Mouse (Mus musculus) intestine, embryonic 14.5 days (tissue): ENCODE results near the gene Ncoa3. TPM values are rescaled to one million over a fixed set of nuclear protein-coding genes. Genes with fewer than 3 reads are reported as not detected.

Experiments
- ATAC-seq: fragments of 200-750 bp; cut with Nextera tagmentation; replicated peaks from 2 replicates; pipeline ENCODE4 v1.8.0; 2017; ENCODE audit warnings: low read depth, moderate number of reproducible peaks, moderate TSS enrichment, moderate library complexity; ENCODE audit not compliant: low FRiP score, low TSS enrichment
- DNase-seq: peaks from one replicate; pipeline ENCODE4 v3.0.0-alpha.2; 2018; ENCODE audit warnings: low spot score
- H3K27ac ChIP-seq: fragments of 300-500 bp; sonication (generic); 2 replicates; pipeline ENCODE4 v1.5.1; 2014; ENCODE audit warnings: low read depth, mild to moderate bottlenecking, control low read depth
- H3K27me3 ChIP-seq: fragments of 300-500 bp; sonication (generic); replicated peaks from 2 replicates; pipeline ENCODE4 v1.6.1; 2014; ENCODE audit warnings: low read length, control low read depth; ENCODE audit not compliant: control insufficient read depth, insufficient read depth
- H3K36me3 ChIP-seq: fragments of 300-500 bp; sonication (generic); 2 replicates; pipeline ENCODE4 v1.6.1; 2014; ENCODE audit warnings: low read length, control low read depth; ENCODE audit not compliant: control insufficient read depth, insufficient read depth
- H3K4me1 ChIP-seq: fragments of 300-500 bp; sonication (generic); replicated peaks from 2 replicates; pipeline ENCODE4 v1.6.1; 2014; ENCODE audit warnings: low read length, control low read depth, mixed read lengths; ENCODE audit not compliant: control insufficient read depth, insufficient read depth
- H3K4me2 ChIP-seq: fragments of 300-500 bp; sonication (generic); 2 replicates; pipeline ENCODE4 v1.6.1; 2014; ENCODE audit warnings: low read length
- H3K4me3 ChIP-seq: fragments of 300-500 bp; sonication (generic); 2 replicates; pipeline ENCODE4 v1.5.1; 2014; ENCODE audit warnings: low read depth, low read length, control low read depth, mixed read lengths
- H3K9ac ChIP-seq: fragments of 300-500 bp; sonication (generic); 2 replicates; pipeline ENCODE4 v1.6.1; 2014; ENCODE audit warnings: mild to moderate bottlenecking, low read length
- H3K9me3 ChIP-seq: fragments of 300-500 bp; sonication (generic); 2 replicates; pipeline ENCODE4 v1.6.1; 2016; ENCODE audit warnings: low read length, control low read depth; ENCODE audit not compliant: control insufficient read depth
- WGBS: fragments of 180-500 bp; shearing (Covaris S2); extraction: QIAGEN DNeasy Blood & Tissue Kit; methylation state at CpG from one replicate; pipeline ENCODE4 v1.1.7; 2014; 5-methylcytosine and 5-hydroxymethylcytosine counted together
- polyA plus RNA-seq: library from polyadenylated mRNA; unstranded; fragments of >200 nt; fragmentation: Nextera tagmentation; extraction: Ambion mirVana; gene quantifications from 2 replicates; pipeline ENCODE4 v1.2.1, GENCODE M21; 2014

The Ncoa3 gene
- polyA plus RNA-seq, 1 experiment from 2014 or later, result 15.9 TPM

GRCm38 (mm10) chr2:166002429-166002828, 10.0 kb downstream of the Ncoa3 start:
- no peak overlapping the region for H3K4me3 ChIP-seq
- H3K27me3 ChIP-seq, result no peaks in the 10 kb centered on the region
- no peak overlapping the region for H3K4me2 ChIP-seq
- 61% methylated on average over 4 of the region's 4 CpGs for WGBS
- ATAC-seq, result no peak
- no peak overlapping the region for H3K27ac ChIP-seq
- no peak overlapping the region for H3K9ac ChIP-seq
- peaks cover 34% of the 10 kb centered on the region; the same call in 1 of the 2 replicates for H3K4me1 ChIP-seq
- no peaks in the 10 kb centered on the region for H3K9me3 ChIP-seq
- no peaks in the 10 kb centered on the region for H3K36me3 ChIP-seq
- no peak for DNase-seq

DNA sequence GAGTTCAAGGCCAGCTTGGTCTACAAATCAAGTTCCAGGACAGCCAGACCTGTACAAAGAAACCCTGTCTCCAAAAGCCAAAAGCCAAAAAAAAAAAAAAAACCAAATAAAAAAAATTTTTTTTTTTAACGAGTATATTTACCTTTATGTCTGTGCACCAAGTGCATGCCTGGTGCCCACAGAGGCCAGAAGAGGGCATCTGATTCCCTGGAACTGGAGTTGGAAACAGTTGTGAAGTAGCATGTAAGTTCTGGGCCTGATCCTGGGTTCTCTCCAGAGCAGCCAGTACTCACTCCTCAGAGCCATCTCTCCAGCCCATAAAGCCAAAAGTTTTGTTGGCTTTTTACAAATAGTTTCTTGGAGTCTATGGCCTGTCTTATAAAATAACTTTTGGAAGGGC, 10.6 kb downstream of the Ncoa3 start:
- H3K4me2 ChIP-seq, result no peak overlapping the region
- no peak overlapping the region for H3K9ac ChIP-seq
- ATAC-seq (no peak), DNase-seq (no peak)
- H3K27ac ChIP-seq, result no peak overlapping the region
- peaks cover 34% of the 10 kb centered on the region; the same call in 1 of the 2 replicates for H3K4me1 ChIP-seq
- no peaks in the 10 kb centered on the region for H3K27me3 ChIP-seq
- H3K36me3 ChIP-seq, result no peaks in the 10 kb centered on the region
- H3K4me3 ChIP-seq, result no peak overlapping the region
- 56% methylated on average over 1 of the region's 1 CpGs for WGBS
- H3K9me3 ChIP-seq, result no peaks in the 10 kb centered on the region

GRCm38 (mm10) chr2:166007046-166007445, 14.6 kb downstream of the Ncoa3 start:
- ATAC-seq (0 out of 2 replicates have a peak, but pooled peaks have one; percentile 36), DNase-seq (no peak)
- no peaks in the 10 kb centered on the region for H3K27me3 ChIP-seq
- no peaks in the 10 kb centered on the region for H3K36me3 ChIP-seq
- H3K27ac ChIP-seq, result no peak overlapping the region
- H3K9ac ChIP-seq, result no peak overlapping the region
- 74% methylated on average over 6 of the region's 6 CpGs for WGBS
- no peak overlapping the region for H3K4me2 ChIP-seq
- H3K4me3 ChIP-seq, result no peak overlapping the region
- peaks cover 28% of the 10 kb centered on the region for H3K4me1 ChIP-seq
- H3K9me3 ChIP-seq, result no peaks in the 10 kb centered on the region

- H3K27ac ChIP-seq, result no peak overlapping the region
- no peak overlapping the region for H3K9ac ChIP-seq
- no peak for DNase-seq
- no peak for ATAC-seq
- peaks cover 31% of the 10 kb centered on the region for H3K4me1 ChIP-seq
- H3K36me3 ChIP-seq, result no peaks in the 10 kb centered on the region
- WGBS, result 57% methylated on average over 8 of the region's 8 CpGs
- H3K27me3 ChIP-seq, result no peaks in the 10 kb centered on the region
- no peak overlapping the region for H3K4me3 ChIP-seq
- no peak overlapping the region for H3K4me2 ChIP-seq
- H3K9me3 ChIP-seq, result no peaks in the 10 kb centered on the region
Measured at GRCm38 (mm10) chr2:166008558-166009392, 16.3 kb downstream of the Ncoa3 start.

- no peaks in the 10 kb centered on the region for H3K9me3 ChIP-seq
- H3K27me3 ChIP-seq, result no peaks in the 10 kb centered on the region
- no peak overlapping the region for H3K4me2 ChIP-seq
- H3K36me3 ChIP-seq, result no peaks in the 10 kb centered on the region
- H3K27ac ChIP-seq, result no peak overlapping the region
- DNase-seq, result no peak
- H3K4me3 ChIP-seq, result no peak overlapping the region
- no peak overlapping the region for H3K9ac ChIP-seq
- WGBS, result 79% methylated on average over 3 of the region's 3 CpGs
- peaks cover 31% of the 10 kb centered on the region for H3K4me1 ChIP-seq
- ATAC-seq, result no peak
Measured at GRCm38 (mm10) chr2:166009393-166009947, 17.0 kb downstream of the Ncoa3 start.

- ATAC-seq (no peak), DNase-seq (no peak)
- Histone ChIP-seq H3K27me3 (no peaks in the 10 kb centered on the region), H3K9me3 (no peaks in the 10 kb centered on the region), H3K36me3 (no peaks in the 10 kb centered on the region), H3K27ac (no peak overlapping the region), H3K4me3 (no peak overlapping the region), H3K4me2 (no peak overlapping the region), H3K4me1 (peaks cover 31% of the 10 kb centered on the region), H3K9ac (no peak overlapping the region)
- WGBS, result 61% methylated on average over 12 of the region's 12 CpGs
Measured at GRCm38 (mm10) chr2:166010321-166010720, 17.9 kb downstream of the Ncoa3 start.

DNA sequence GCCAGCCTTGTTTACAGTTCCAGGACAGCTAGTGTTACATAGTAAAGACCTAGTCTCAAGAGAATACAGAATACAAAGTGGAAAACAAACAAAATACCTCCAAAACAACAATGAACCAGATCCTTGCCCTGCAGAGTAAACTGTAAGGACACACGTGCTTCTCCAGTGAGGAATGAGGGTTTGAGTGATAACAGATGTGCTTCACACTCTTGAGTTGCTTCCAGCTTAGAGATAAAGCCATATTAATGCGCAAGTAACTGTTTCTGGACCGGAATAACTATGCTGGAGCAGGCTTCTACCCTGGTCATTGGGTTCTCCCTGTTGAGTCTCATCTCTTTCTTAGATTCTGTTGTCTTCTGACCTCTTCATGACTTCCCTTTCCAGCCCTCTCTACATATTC, 19.0 kb downstream of the Ncoa3 start:
- Histone ChIP-seq H3K27me3 (no peaks in the 10 kb centered on the region), H3K4me1 (peaks cover 31% of the 10 kb centered on the region), H3K36me3 (no peaks in the 10 kb centered on the region), H3K27ac (0 out of 2 replicates have a peak overlapping the region, but pooled peaks have one; percentile 0), H3K4me2 (no peak overlapping the region), H3K9ac (no peak overlapping the region), H3K9me3 (no peaks in the 10 kb centered on the region), H3K4me3 (no peak overlapping the region)
- DNase-seq (no peak), ATAC-seq (no peak)
- 47% methylated on average over 3 of the region's 3 CpGs for WGBS

DNA sequence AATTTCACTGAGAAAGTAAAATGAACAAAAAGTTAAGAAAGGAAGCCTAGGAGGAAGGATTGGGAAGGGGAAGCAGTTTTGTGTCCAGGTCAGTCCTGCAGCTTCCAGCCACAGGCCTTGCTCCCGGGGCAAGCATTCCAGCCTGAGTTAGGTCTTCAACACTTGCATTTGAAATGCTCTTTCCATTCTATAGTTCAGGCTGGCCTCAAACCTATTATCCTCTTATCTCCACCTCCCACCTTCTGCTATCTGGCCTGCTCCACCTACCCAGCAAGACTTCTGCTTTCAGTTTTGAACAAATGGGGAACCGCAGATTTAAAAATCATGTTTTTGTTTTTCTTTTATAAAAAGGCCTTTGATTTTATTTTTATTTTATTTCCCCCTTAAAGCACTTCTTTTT, 19.7 kb downstream of the Ncoa3 start:
- DNase-seq (no peak), ATAC-seq (no peak)
- H3K9ac ChIP-seq, result no peak overlapping the region
- H3K4me2 ChIP-seq, result no peak overlapping the region
- H3K4me1 ChIP-seq, result peaks cover 31% of the 10 kb centered on the region
- H3K27ac ChIP-seq, result 0 out of 2 replicates have a peak overlapping the region, but pooled peaks have one; percentile 0
- 68% methylated on average over 2 of the region's 2 CpGs for WGBS
- H3K9me3 ChIP-seq, result no peaks in the 10 kb centered on the region
- no peak overlapping the region for H3K4me3 ChIP-seq
- no peaks in the 10 kb centered on the region for H3K36me3 ChIP-seq
- H3K27me3 ChIP-seq, result no peaks in the 10 kb centered on the region
